Mouse (Mus musculus) stomach, postnatal 0 days (tissue): ENCODE measurements around the gene Hrct1. TPM values are rescaled to one million over a fixed set of nuclear protein-coding genes. Genes with fewer than 3 reads are reported as not detected.

Experiments
- ATAC-seq: fragments of 200-750 bp; cut with Nextera tagmentation; 2 replicates; pipeline ENCODE4 v1.8.0; 2017; ENCODE audit not compliant: low FRiP score, low TSS enrichment
- DNase-seq: peaks from one replicate; pipeline ENCODE4 v3.0.0-alpha.2; 2016; ENCODE audit warnings: low spot score
- H3K27ac ChIP-seq: fragments of 300-500 bp; sonication (generic); replicated peaks from 2 replicates; pipeline ENCODE4 v1.5.1; 2014; ENCODE audit warnings: mild to moderate bottlenecking, control low read depth
- H3K27me3 ChIP-seq: fragments of 300-500 bp; sonication (generic); 2 replicates; pipeline ENCODE4 v1.6.1; 2014; ENCODE audit warnings: low read length; ENCODE audit not compliant: control insufficient read depth, insufficient read depth
- H3K36me3 ChIP-seq: fragments of 300-500 bp; sonication (generic); 2 replicates; pipeline ENCODE4 v1.6.1; 2014; ENCODE audit warnings: low read length, mixed read lengths; ENCODE audit not compliant: control insufficient read depth, insufficient read depth
- H3K4me1 ChIP-seq: fragments of 300-500 bp; sonication (generic); replicated peaks from 2 replicates; pipeline ENCODE4 v1.6.1; 2014; ENCODE audit warnings: antibody characterized with exemption; ENCODE audit not compliant: control insufficient read depth, insufficient read depth
- H3K4me2 ChIP-seq: fragments of 300-500 bp; sonication (generic); replicated peaks from 2 replicates; pipeline ENCODE4 v1.6.1; 2014; ENCODE audit warnings: low read depth, mild to moderate bottlenecking, control low read depth, moderate library complexity
- H3K4me3 ChIP-seq: fragments of 300-500 bp; sonication (generic); 2 replicates; pipeline ENCODE4 v1.5.1; 2014; ENCODE audit warnings: low read depth, low read length, control low read depth
- H3K9ac ChIP-seq: fragments of 300-500 bp; sonication (generic); 2 replicates; pipeline ENCODE4 v1.6.1; 2014; ENCODE audit warnings: mild to moderate bottlenecking, low read length, control low read depth, mixed read lengths
- H3K9me3 ChIP-seq: fragments of 300-500 bp; sonication (generic); 2 replicates; pipeline ENCODE4 v1.6.1; 2016; ENCODE audit warnings: low read length; ENCODE audit not compliant: control insufficient read depth
- CTCF ChIP-seq: IDR thresholded peaks from 2 replicates; pipeline ENCODE4 v1.5.1; 2016; ENCODE audit warnings: antibody characterized with exemption, low read depth, mild to moderate bottlenecking, moderate library complexity
- EP300 ChIP-seq: optimal IDR thresholded peaks from 2 replicates; pipeline ENCODE3; 2016; ENCODE audit warnings: antibody characterized with exemption
- WGBS: fragments of 180-500 bp; shearing (Covaris S2); extraction: QIAGEN DNeasy Blood & Tissue Kit; methylation state at CpG from one replicate; pipeline ENCODE4 v1.1.7; 2014; 5-methylcytosine and 5-hydroxymethylcytosine counted together
- polyA plus RNA-seq: library from polyadenylated mRNA; unstranded; fragments of >200 nt; fragmentation: Nextera tagmentation; extraction: Ambion mirVana; gene quantifications from 2 replicates; pipeline ENCODE4 v1.2.1, GENCODE M21; 2015

Hrct1 gene
- polyA plus RNA-seq, 1 experiment from 2014 or later, result 7.8 TPM

GRCm38 (mm10) chr4:43705991-43706390 is 21.0 kb upstream of the Hrct1 start:
- no peak overlapping the region for H3K9ac ChIP-seq
- 75% methylated on average over 13 of the region's 13 CpGs for WGBS
- H3K9me3 ChIP-seq, result no peaks in the 10 kb centered on the region
- H3K4me1 ChIP-seq, result no peaks in the 10 kb centered on the region
- no peak overlapping the region for H3K4me3 ChIP-seq
- no peak overlapping the region for H3K27ac ChIP-seq
- H3K36me3 ChIP-seq, result no peaks in the 10 kb centered on the region
- DNase-seq (no peak), ATAC-seq (no peak)
- TF ChIP-seq EP300 (no peak), CTCF (no peak)
- H3K4me2 ChIP-seq, result no peak overlapping the region
- H3K27me3 ChIP-seq, result no peaks in the 10 kb centered on the region

GRCm38 (mm10) chr4:43709869-43710268 is 17.1 kb upstream of the Hrct1 start, which contains the start of gene Olfr71:
Olfr71 (minus strand) TSS chr4:43710255.
- Histone ChIP-seq H3K36me3 (no peaks in the 10 kb centered on the region), H3K9ac (no peak within 1 kb of the TSS), H3K27me3 (no peaks in the 10 kb centered on the region), H3K27ac (no peak within 1 kb of the TSS), H3K4me2 (no peak within 1 kb of the TSS), H3K4me1 (no peaks in the 10 kb centered on the region), H3K4me3 (no peak within 1 kb of the TSS), H3K9me3 (no peaks in the 10 kb centered on the region)
- no peak for ATAC-seq
- 44% methylated on average over 6 of the region's 6 CpGs for WGBS
- no peak for TF ChIP-seq EP300
- TF ChIP-seq CTCF, result no peak
- no peak for DNase-seq

GRCm38 (mm10) chr4:43711821-43712220 is 15.2 kb upstream of the Hrct1 start:
- Histone ChIP-seq H3K4me2 (no peak overlapping the region), H3K4me1 (no peaks in the 10 kb centered on the region), H3K4me3 (no peak overlapping the region), H3K27ac (no peak overlapping the region), H3K9ac (no peak overlapping the region), H3K36me3 (no peaks in the 10 kb centered on the region), H3K9me3 (no peaks in the 10 kb centered on the region), H3K27me3 (no peaks in the 10 kb centered on the region)
- 1% methylated on average over 2 of the region's 2 CpGs for WGBS
- ATAC-seq (no peak), DNase-seq (peak; percentile 81)
- TF ChIP-seq EP300 (no peak), CTCF (peak; percentile 94)

GRCm38 (mm10) chr4:43713652-43714219 is 13.3 kb upstream of the Hrct1 start:
- no peak for DNase-seq
- Histone ChIP-seq H3K4me3 (no peak overlapping the region), H3K27ac (no peak overlapping the region), H3K9me3 (no peaks in the 10 kb centered on the region), H3K4me1 (no peaks in the 10 kb centered on the region), H3K4me2 (no peak overlapping the region), H3K36me3 (no peaks in the 10 kb centered on the region), H3K27me3 (no peaks in the 10 kb centered on the region), H3K9ac (no peak overlapping the region)
- no peak for ATAC-seq
- 40% methylated on average over 7 of the region's 7 CpGs for WGBS
- TF ChIP-seq CTCF, result no peak
- TF ChIP-seq EP300, result no peak

GRCm38 (mm10) chr4:43720491-43721228 is 6.3 kb upstream of the Hrct1 start:
- Histone ChIP-seq H3K9ac (no peak overlapping the region), H3K27me3 (no peaks in the 10 kb centered on the region), H3K4me1 (no peaks in the 10 kb centered on the region), H3K9me3 (no peaks in the 10 kb centered on the region), H3K4me3 (no peak overlapping the region), H3K27ac (no peak overlapping the region), H3K4me2 (no peak overlapping the region), H3K36me3 (no peaks in the 10 kb centered on the region)
- 49% methylated on average over 11 of the region's 16 CpGs for WGBS
- no peak for ATAC-seq
- no peak for DNase-seq
- TF ChIP-seq CTCF (no peak), EP300 (no peak)

- Histone ChIP-seq H3K27me3 (no peaks in the 10 kb centered on the region), H3K9ac (no peak overlapping the region), H3K4me2 (no peak overlapping the region), H3K27ac (no peak overlapping the region), H3K9me3 (no peaks in the 10 kb centered on the region), H3K4me1 (peaks cover 4% of the 10 kb centered on the region; the same call in 1 of the 2 replicates), H3K36me3 (no peaks in the 10 kb centered on the region), H3K4me3 (no peak overlapping the region)
- 82% methylated on average over 4 of the region's 4 CpGs for WGBS
- ATAC-seq, result no peak
- no peak for DNase-seq
- TF ChIP-seq EP300 (no peak), CTCF (no peak)
Observed at GRCm38 (mm10) chr4:43722191-43722590, 4.8 kb upstream of the Hrct1 start.
